Mouse (Mus musculus): Measurements from ENCODE around the gene Ppp6r2.

The Ppp6r2 gene

DNA sequence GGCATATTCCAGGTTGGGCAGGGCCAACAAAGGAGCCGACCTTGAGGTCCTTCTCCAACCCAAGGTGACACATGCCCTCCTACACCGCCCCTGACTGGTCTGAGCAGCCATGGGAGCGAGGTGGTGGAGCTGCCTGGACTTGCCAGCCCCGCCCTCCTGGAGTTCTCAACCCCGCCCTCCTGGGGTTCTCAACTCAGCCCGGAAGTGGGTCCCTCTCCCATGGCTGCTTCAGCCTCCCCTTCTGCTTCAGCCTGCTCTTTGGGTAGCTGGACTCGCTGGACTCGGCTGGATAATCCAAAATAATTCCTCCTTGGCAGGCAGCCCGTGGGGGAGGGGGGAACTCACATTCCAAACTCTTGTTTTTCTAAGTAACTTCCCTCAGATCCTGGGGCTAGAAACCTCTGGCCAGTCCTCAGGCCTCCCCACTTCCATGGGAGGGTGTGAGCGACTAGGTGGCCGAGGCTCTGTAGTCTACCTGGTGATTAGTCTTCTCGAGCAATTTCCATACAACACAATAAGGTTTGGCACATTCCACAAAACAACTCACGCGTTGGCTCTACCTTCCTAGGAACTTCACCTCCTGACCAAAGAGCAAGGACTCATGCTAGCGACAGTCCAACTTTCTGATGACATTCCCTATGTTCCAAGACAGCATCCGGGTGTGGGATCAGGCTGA lies 32.3 kb upstream of the Ppp6r2 start:
- no peak for TF ChIP-seq GATA4 (IDR thresholded peaks at IDR 0.05; ENCODE audit: insufficient replicate concordance, low read length)

DNA sequence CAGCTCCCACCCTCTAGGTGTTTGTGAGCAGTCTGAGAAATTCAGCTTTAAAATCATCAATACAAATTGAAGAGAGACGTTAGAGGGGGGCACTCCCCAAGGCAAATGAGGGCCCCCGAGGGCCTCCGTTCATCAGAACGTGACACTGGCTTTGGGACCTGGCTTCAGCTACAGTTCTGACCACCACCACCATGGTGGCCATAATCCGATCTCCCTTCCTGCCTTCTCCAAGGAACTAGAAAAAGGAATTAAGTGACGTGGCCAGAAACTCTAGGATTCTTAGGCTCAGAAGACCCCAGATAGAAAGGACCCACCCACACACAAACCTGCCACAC lies 31.8 kb upstream of the Ppp6r2 start:
- no peak for TF ChIP-seq GATA4 (IDR thresholded peaks at IDR 0.05; ENCODE audit: insufficient replicate concordance, low read length)

GRCm38 (mm10) chr15:89180081-89180541 lies 31.2 kb upstream of the Ppp6r2 start:
- no peak for TF ChIP-seq GATA4 (IDR thresholded peaks at IDR 0.05; ENCODE audit: insufficient replicate concordance, low read length)

- TF ChIP-seq GATA4 (IDR thresholded peaks at IDR 0.05; ENCODE audit: insufficient replicate concordance, low read length), result no peak
Measured at GRCm38 (mm10) chr15:89180571-89181229, 30.7 kb upstream of the Ppp6r2 start, which contains the start of gene Plxnb2. Plxnb2 (minus strand) TSS chr15:89180788.

GRCm38 (mm10) chr15:89181561-89182270 lies 29.6 kb upstream of the Ppp6r2 start:
- no peak for TF ChIP-seq GATA4 (IDR thresholded peaks at IDR 0.05; ENCODE audit: insufficient replicate concordance, low read length)

DNA sequence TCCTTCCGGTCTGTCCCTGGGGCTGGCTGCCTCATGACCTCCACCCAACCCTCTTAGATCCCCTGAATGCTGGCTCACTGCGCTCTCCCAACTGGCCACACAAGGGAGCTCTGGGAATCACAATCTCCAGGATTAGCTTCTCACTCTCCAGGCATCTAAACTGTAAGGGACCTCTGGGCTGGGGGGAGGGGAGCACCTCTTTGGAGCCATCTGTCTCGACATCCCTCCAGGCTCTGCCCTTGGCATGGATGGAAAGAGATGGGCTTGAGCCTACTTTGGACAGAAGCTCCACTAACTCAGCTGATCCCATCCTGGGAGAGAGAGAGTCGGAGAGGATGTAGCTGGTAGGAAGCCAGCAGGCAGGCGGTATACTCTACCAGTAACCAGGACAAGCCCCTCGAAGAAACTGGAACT lies 29.0 kb upstream of the Ppp6r2 start:
- TF ChIP-seq GATA4 (IDR thresholded peaks at IDR 0.05; ENCODE audit: insufficient replicate concordance, low read length), result no peak

DNA sequence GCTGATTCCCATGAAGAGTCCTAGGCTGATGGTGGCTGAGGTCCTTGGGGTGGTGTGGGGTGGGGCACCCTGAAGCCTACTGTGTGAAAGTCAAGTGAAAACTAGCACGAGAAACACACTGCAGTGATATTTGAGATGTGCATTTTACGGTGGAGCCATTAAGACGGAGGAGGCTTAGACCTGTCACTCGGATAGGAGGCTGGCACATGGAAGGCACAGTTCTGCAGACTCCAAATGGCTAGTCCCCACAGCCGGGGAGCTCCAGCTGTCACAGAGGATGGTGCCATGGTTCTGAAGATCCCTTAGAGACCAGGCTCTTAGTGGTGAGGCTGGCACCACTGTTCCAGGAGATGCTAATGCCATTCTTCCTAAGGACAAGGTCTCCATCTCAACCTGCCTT lies 28.5 kb upstream of the Ppp6r2 start:
- no peak for TF ChIP-seq GATA4 (IDR thresholded peaks at IDR 0.05; ENCODE audit: insufficient replicate concordance, low read length)

GRCm38 (mm10) chr15:89184141-89184936 lies 27.0 kb upstream of the Ppp6r2 start:
- no peak for TF ChIP-seq GATA4 (IDR thresholded peaks at IDR 0.05; ENCODE audit: insufficient replicate concordance, low read length)

GRCm38 (mm10) chr15:89184937-89185227 lies 26.5 kb upstream of the Ppp6r2 start:
- TF ChIP-seq GATA4 (IDR thresholded peaks at IDR 0.05; ENCODE audit: insufficient replicate concordance, low read length), result no peak

DNA sequence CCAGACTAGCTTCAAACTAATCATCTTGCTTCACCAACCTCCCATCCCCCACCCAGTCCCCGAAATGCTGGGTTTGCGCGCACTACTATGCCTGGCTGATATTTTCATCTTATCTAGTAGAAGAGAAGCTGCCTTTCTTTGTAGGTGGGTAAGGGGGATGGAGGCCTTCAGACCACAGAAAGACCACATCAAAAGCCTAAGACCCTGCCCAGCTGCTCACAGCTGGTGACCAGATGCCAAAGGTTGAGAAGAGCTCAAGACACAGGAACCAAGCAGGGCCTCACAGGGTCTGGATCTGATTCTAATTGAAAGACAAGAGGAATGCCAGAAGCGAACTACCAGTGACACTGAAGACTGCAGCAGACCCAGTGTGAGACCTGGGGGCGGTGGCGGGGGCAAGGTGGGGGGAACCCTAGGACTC lies 16.1 kb upstream of the Ppp6r2 start:
- no peak for TF ChIP-seq GATA4 (IDR thresholded peaks at IDR 0.05; ENCODE audit: insufficient replicate concordance, low read length)

DNA sequence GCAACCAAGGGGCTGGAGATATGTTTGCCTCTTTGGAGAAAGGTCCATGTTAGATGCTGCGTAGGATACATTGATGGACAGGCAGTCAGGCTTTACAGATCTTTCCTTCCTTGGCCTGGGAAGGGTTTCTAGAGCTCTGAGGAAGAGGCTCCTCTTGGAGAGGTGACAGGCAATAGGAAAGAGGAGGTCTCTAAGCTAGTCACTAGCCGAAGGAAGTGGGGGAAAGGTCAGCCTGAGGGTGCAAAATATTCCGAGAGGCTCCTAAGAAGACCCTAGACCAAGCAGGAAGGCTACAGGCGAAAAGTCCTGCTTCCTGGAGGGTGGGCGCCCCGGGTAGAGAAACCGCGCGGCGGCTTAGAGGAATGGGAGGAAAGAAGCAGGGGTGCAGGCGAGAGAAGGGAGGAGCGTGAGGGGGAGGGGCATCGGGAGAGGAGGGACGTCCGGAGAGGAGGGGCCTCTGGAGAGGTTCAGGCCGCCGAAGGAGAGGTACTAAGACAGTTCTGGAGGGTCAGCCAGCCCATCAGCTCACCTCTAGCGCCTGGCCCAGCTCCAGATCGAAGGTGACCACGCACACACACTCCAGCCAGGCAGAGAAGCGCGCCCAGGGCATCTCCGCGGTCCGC lies 15.6 kb upstream of the Ppp6r2 start:
- no peak for TF ChIP-seq GATA4 (IDR thresholded peaks at IDR 0.05; ENCODE audit: insufficient replicate concordance, low read length)

- TF ChIP-seq GATA4 (IDR thresholded peaks at IDR 0.05; ENCODE audit: insufficient replicate concordance, low read length), result peak; percentile 88; the same call in 1 of the 2 replicates
Measured at GRCm38 (mm10) chr15:89196313-89196706, 15.0 kb upstream of the Ppp6r2 start, which contains the start of gene Dennd6b. Dennd6b (minus strand) TSS chr15:89196496.

- TF ChIP-seq GATA4 (IDR thresholded peaks at IDR 0.05; ENCODE audit: insufficient replicate concordance, low read length), result no peak
Measured at GRCm38 (mm10) chr15:89197056-89197455, 14.3 kb upstream of the Ppp6r2 start.

DNA sequence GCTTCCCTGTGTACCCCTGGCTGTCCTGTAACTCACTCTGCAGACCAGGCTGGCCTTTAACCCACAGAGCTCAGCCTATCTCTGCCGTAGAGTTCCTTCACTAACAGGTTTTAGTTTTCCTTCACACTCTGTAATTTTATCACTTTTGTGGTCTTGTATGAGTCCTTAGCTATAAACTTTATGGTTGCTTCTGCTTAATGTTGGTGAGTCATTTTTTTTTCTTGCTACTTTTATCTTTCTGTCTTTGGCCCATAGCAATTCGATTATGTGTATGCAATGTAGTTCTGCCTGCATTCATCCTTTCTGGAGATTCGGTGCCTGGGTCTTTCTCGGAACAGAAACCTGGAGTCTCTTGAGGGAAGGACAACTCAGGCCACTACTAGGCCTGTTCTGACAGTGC lies 3.9 kb upstream of the Ppp6r2 start:
- no peak for TF ChIP-seq GATA4 (IDR thresholded peaks at IDR 0.05; ENCODE audit: insufficient replicate concordance, low read length)

Measured in liver, adult (tissue).